Mouse (Mus musculus) lung, embryonic 16.5 days (tissue): Measurements from ENCODE around the gene Zfp14. TPM values are rescaled to one million over a fixed set of nuclear protein-coding genes. Genes with fewer than 3 reads are reported as not detected.

Experiments
- ATAC-seq: fragments of 200-750 bp; cut with Nextera tagmentation; 2 replicates; pipeline ENCODE4 v1.8.0; 2017; ENCODE audit warnings: low read depth, mild to moderate bottlenecking, moderate library complexity
- H3K27ac ChIP-seq: fragments of 300-500 bp; sonication (generic); 2 replicates; pipeline ENCODE4 v1.5.1; 2014; ENCODE audit warnings: mild to moderate bottlenecking, control low read depth, low read length
- H3K27me3 ChIP-seq: fragments of 300-500 bp; sonication (generic); 2 replicates; pipeline ENCODE4 v1.6.1; 2014; ENCODE audit warnings: low read depth, low read length, mixed read lengths; ENCODE audit not compliant: control insufficient read depth, insufficient read depth
- H3K36me3 ChIP-seq: fragments of 300-500 bp; sonication (generic); 2 replicates; pipeline ENCODE4 v1.6.1; 2014; ENCODE audit warnings: low read length; ENCODE audit not compliant: control insufficient read depth, insufficient read depth
- H3K4me1 ChIP-seq: fragments of 300-500 bp; sonication (generic); replicated peaks from 2 replicates; pipeline ENCODE4 v1.6.1; 2014; ENCODE audit warnings: low read length, mixed read lengths; ENCODE audit not compliant: control insufficient read depth, insufficient read depth
- H3K4me2 ChIP-seq: fragments of 300-500 bp; sonication (generic); 2 replicates; pipeline ENCODE4 v1.6.1; 2014; ENCODE audit warnings: low read depth, low read length, control low read depth
- H3K4me3 ChIP-seq: fragments of 300-500 bp; sonication (generic); 2 replicates; pipeline ENCODE4 v1.5.1; 2014; ENCODE audit warnings: mild to moderate bottlenecking, low read length, control low read depth
- H3K9ac ChIP-seq: fragments of 300-500 bp; sonication (generic); 2 replicates; pipeline ENCODE4 v1.6.1; 2014; ENCODE audit warnings: low read length, control low read depth
- H3K9me3 ChIP-seq: fragments of 300-500 bp; sonication (generic); 2 replicates; pipeline ENCODE4 v1.6.1; 2016; ENCODE audit warnings: low read length; ENCODE audit not compliant: control insufficient read depth
- WGBS: fragments of 180-500 bp; shearing (Covaris S2); extraction: QIAGEN DNeasy Blood & Tissue Kit; methylation state at CpG from one replicate; pipeline ENCODE4 v1.1.7; 2014; 5-methylcytosine and 5-hydroxymethylcytosine counted together
- polyA plus RNA-seq: library from polyadenylated mRNA; unstranded; fragments of >200 nt; fragmentation: Nextera tagmentation; extraction: Ambion mirVana; gene quantifications from 2 replicates; pipeline ENCODE4 v1.2.1, GENCODE M21; 2015

Gene Zfp14
- polyA plus RNA-seq, 1 experiment from 2014 or later, result 3.7 TPM

DNA sequence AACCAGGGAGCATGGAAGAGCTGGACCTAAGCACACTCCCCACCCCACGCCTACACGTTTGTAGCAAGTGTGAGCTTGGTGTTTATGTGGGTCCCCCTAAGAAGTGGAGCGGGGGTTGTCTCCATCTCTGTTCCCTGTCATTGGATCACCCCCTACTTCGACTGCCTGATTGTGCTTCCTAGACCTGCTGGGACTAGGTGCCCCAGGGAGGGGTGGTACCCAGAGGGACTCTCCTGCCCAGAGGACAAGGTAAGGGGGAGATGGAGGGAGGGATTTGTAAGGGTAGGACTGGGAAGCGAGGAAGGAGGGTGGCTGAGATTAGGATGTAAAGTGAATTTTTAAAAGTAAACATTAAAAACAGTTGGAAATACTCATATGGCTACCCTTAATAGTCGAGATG, 38.2 kb upstream of the Zfp14 start:
- peak overlapping the region; percentile 74 for H3K4me3 ChIP-seq
- no peak for ATAC-seq
- peaks cover 10% of the 10 kb centered on the region for H3K36me3 ChIP-seq
- no peak overlapping the region for H3K27ac ChIP-seq
- 15% methylated on average over 6 of the region's 6 CpGs for WGBS
- no peaks in the 10 kb centered on the region for H3K27me3 ChIP-seq
- H3K4me1 ChIP-seq, result peaks cover 15% of the 10 kb centered on the region
- H3K9me3 ChIP-seq, result no peaks in the 10 kb centered on the region
- H3K9ac ChIP-seq, result peak overlapping the region; percentile 80
- H3K4me2 ChIP-seq, result peak overlapping the region; percentile 65

- no peak for ATAC-seq
- no peak overlapping the region for H3K4me3 ChIP-seq
- WGBS, result 88% methylated on average over 9 of the region's 9 CpGs
- H3K27ac ChIP-seq, result no peak overlapping the region
- no peak overlapping the region for H3K9ac ChIP-seq
- peaks cover 12% of the 10 kb centered on the region for H3K36me3 ChIP-seq
- no peak overlapping the region for H3K4me2 ChIP-seq
- H3K4me1 ChIP-seq, result peaks cover 11% of the 10 kb centered on the region
- H3K9me3 ChIP-seq, result no peaks in the 10 kb centered on the region
- no peaks in the 10 kb centered on the region for H3K27me3 ChIP-seq
These were observed 35.3 kb upstream of the Zfp14 start for GRCm38 (mm10) chr7:30086524-30086923.

- WGBS, result under 1% methylated on average over 50 of the region's 50 CpGs
- Histone ChIP-seq H3K9ac (peak within 1 kb of the TSS; percentile 84), H3K27me3 (no peaks in the 10 kb centered on the region), H3K9me3 (no peaks in the 10 kb centered on the region), H3K4me2 (peak within 1 kb of the TSS; percentile 86), H3K36me3 (0 out of 2 replicates have a peak, but pooled peaks cover 3% of the 10 kb centered on the region), H3K27ac (peak within 1 kb of the TSS; percentile 55; the same call in 1 of the 2 replicates), H3K4me3 (peak within 1 kb of the TSS; percentile 91), H3K4me1 (no peaks in the 10 kb centered on the region)
- ATAC-seq, result peak; percentile 91
These were observed 21.2 kb upstream of the Zfp14 start, which contains the start of gene Zfp82 for GRCm38 (mm10) chr7:30072146-30073028. Gene Zfp82 (minus strand): TSS chr7:30072900.

DNA sequence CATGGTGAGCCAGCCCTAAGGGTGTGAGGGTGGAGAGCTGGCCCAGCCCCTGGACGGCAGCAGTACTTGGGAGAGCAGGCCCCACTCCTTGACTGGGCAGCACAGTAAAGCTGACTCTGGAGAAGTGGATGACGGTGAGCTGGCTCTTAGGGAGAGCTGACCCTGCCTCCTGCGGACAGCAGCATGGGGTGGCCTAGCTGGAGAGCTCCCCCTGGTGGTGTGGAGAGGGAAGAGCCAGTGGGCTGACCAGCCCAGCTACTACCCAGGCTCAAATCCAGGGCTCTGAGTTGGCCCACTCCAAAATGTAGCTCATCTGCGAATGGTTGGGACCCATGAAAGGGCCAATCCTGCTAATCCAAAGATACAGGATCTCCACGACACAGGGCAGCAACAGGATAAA, 13.4 kb upstream of the Zfp14 start:
- no peak for ATAC-seq
- Histone ChIP-seq H3K9ac (no peak overlapping the region), H3K4me1 (no peaks in the 10 kb centered on the region), H3K4me3 (no peak overlapping the region), H3K4me2 (no peak overlapping the region), H3K27ac (no peak overlapping the region), H3K27me3 (no peaks in the 10 kb centered on the region), H3K9me3 (no peaks in the 10 kb centered on the region), H3K36me3 (peaks cover 14% of the 10 kb centered on the region)
- 77% methylated on average over 5 of the region's 5 CpGs for WGBS

- Histone ChIP-seq H3K4me3 (no peak overlapping the region), H3K36me3 (peaks cover 18% of the 10 kb centered on the region), H3K4me1 (no peaks in the 10 kb centered on the region), H3K27me3 (no peaks in the 10 kb centered on the region), H3K9me3 (no peaks in the 10 kb centered on the region), H3K9ac (no peak overlapping the region), H3K4me2 (no peak overlapping the region), H3K27ac (no peak overlapping the region)
- no peak for ATAC-seq
- 86% methylated on average over 5 of the region's 5 CpGs for WGBS
These were observed 11.3 kb upstream of the Zfp14 start for GRCm38 (mm10) chr7:30062478-30062877.

GRCm38 (mm10) chr7:30060341-30060740, 9.2 kb upstream of the Zfp14 start:
- H3K4me2 ChIP-seq, result no peak overlapping the region
- no peaks in the 10 kb centered on the region for H3K27me3 ChIP-seq
- peaks cover 24% of the 10 kb centered on the region for H3K36me3 ChIP-seq
- H3K9me3 ChIP-seq, result no peaks in the 10 kb centered on the region
- WGBS, result 85% methylated on average over 6 of the region's 6 CpGs
- no peak overlapping the region for H3K4me3 ChIP-seq
- H3K9ac ChIP-seq, result no peak overlapping the region
- no peaks in the 10 kb centered on the region for H3K4me1 ChIP-seq
- no peak overlapping the region for H3K27ac ChIP-seq
- ATAC-seq, result no peak

DNA sequence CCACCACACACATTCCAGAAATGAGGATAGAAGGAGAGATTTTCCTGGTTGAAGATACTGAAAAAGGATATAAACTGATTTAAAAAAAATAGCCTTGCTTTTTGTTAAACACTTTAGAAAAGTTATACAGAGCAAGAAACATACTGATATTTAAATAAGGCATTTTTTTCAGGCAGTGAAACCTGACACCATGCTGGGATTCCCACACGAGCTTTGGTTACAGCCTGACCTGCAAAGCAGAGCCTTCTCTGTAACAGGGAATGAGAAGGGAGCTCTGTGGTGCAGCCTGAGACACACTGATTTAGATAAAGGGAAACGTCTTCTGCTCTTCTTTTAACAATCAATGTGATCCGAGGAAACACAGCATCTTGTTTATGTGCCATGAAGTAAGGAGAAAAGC, 2.4 kb upstream of the Zfp14 start:
- no peaks in the 10 kb centered on the region for H3K9me3 ChIP-seq
- ATAC-seq, result no peak
- no peaks in the 10 kb centered on the region for H3K27me3 ChIP-seq

DNA sequence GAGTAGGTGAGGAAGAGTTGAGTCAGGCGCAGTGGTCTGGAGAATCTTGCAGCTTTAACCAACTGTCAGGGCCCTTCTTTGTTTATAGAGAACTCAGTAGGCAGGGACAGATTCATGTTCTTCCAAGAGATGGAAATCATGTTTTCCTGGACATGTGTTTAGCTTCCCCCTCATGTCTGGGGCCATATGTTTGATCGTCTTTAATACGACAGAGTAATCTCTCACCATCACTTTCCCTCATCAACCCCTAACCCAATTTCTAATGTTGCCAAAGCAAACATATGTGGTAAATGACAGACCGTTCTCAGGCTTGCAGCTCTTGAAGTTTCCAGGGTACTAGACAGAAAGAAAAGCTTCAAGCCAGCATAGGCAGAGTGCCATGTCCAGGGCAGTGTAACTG, 3.1 kb downstream of the Zfp14 start:
- no peak for ATAC-seq
- no peaks in the 10 kb centered on the region for H3K9me3 ChIP-seq
- H3K27ac ChIP-seq, result no peak overlapping the region
- 68% methylated on average over 4 of the region's 4 CpGs for WGBS
- no peaks in the 10 kb centered on the region for H3K36me3 ChIP-seq
- no peak overlapping the region for H3K4me2 ChIP-seq
- no peaks in the 10 kb centered on the region for H3K27me3 ChIP-seq
- H3K4me1 ChIP-seq, result peaks cover 7% of the 10 kb centered on the region
- no peak overlapping the region for H3K9ac ChIP-seq
- no peak overlapping the region for H3K4me3 ChIP-seq

More for the DNA sequence above, 2.4 kb upstream of the Zfp14 start:
- 5% methylated on average over 3 of the region's 3 CpGs for WGBS
- peaks cover 7% of the 10 kb centered on the region for H3K4me1 ChIP-seq
- no peak overlapping the region for H3K4me2 ChIP-seq
- H3K27ac ChIP-seq, result no peak overlapping the region
- no peak overlapping the region for H3K4me3 ChIP-seq
- no peak overlapping the region for H3K9ac ChIP-seq
- H3K36me3 ChIP-seq, result peaks cover 9% of the 10 kb centered on the region

DNA sequence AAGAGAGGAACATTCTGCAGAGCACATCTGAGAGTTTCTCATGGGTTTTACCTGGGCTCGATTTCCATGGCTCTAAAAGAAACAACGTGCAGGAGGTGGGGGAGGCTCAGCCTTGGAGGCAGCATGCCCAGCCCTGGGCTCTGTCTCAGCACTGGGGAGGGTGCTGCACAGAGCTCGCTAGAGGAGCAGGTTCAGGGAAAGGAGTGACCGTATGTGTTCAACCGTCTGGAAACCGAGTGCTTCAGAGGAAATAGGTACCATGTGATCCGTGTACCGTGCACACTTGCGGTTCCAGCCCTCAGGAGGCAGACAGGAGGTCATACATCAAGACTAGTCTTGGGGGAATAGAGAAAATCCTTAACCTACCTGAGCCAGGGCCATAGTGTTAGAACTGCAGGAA, 6.8 kb downstream of the Zfp14 start:
- Histone ChIP-seq H3K27ac (no peak overlapping the region), H3K36me3 (no peaks in the 10 kb centered on the region), H3K9me3 (no peaks in the 10 kb centered on the region), H3K27me3 (no peaks in the 10 kb centered on the region), H3K4me1 (no peaks in the 10 kb centered on the region), H3K4me2 (no peak overlapping the region), H3K4me3 (no peak overlapping the region), H3K9ac (no peak overlapping the region)
- no peak for ATAC-seq
- WGBS, result 61% methylated on average over 9 of the region's 9 CpGs
